Mouse (Mus musculus) limb, embryonic 14.5 days (tissue): ENCODE results near the gene Morf4l2. TPM values are rescaled to one million over a fixed set of nuclear protein-coding genes. Genes with fewer than 3 reads are reported as not detected.

Experiments
- ATAC-seq: fragments of 200-750 bp; cut with Nextera tagmentation; 2 replicates; pipeline ENCODE4 v1.8.0; 2017; ENCODE audit warnings: low read depth, moderate number of reproducible peaks, moderate TSS enrichment; ENCODE audit not compliant: low FRiP score
- DNase-seq: peaks from one replicate; pipeline ENCODE4 v3.0.0-alpha.2; 2015; ENCODE audit warnings: low spot score
- H3K27ac ChIP-seq: fragments of 300-500 bp; sonication (generic); replicated peaks from 2 replicates; pipeline ENCODE4 v1.5.1; 2014; ENCODE audit warnings: low read depth, mild to moderate bottlenecking, low read length, moderate library complexity, mixed read lengths
- H3K27me3 ChIP-seq: fragments of 300-500 bp; sonication (generic); 2 replicates; pipeline ENCODE4 v1.6.1; 2014; ENCODE audit warnings: low read length, mixed read lengths; ENCODE audit not compliant: control insufficient read depth, insufficient read depth
- H3K36me3 ChIP-seq: fragments of 300-500 bp; sonication (generic); 2 replicates; pipeline ENCODE4 v1.6.1; 2014; ENCODE audit warnings: mild to moderate bottlenecking, low read length, moderate library complexity, mixed read lengths; ENCODE audit not compliant: control insufficient read depth, insufficient read depth
- H3K4me1 ChIP-seq: fragments of 300-500 bp; sonication (generic); 2 replicates; pipeline ENCODE4 v1.6.1; 2014; ENCODE audit warnings: antibody characterized with exemption, low read length, mixed read lengths; ENCODE audit not compliant: control insufficient read depth, insufficient read depth
- H3K4me2 ChIP-seq: fragments of 300-500 bp; sonication (generic); replicated peaks from 2 replicates; pipeline ENCODE4 v1.6.1; 2014; ENCODE audit warnings: low read depth, mild to moderate bottlenecking, low read length, moderate library complexity; ENCODE audit not compliant: severe bottlenecking
- H3K4me3 ChIP-seq: fragments of 300-500 bp; sonication (generic); replicated peaks from 2 replicates; pipeline ENCODE4 v1.5.1; 2014; ENCODE audit warnings: low read length
- H3K9ac ChIP-seq: fragments of 300-500 bp; sonication (generic); 2 replicates; pipeline ENCODE4 v1.6.1; 2014; ENCODE audit warnings: mild to moderate bottlenecking, low read depth, low read length, moderate library complexity; ENCODE audit not compliant: severe bottlenecking
- H3K9me3 ChIP-seq: fragments of 300-500 bp; sonication (generic); 2 replicates; pipeline ENCODE4 v1.6.1; 2016; ENCODE audit warnings: low read length; ENCODE audit not compliant: control insufficient read depth
- POLR2A ChIP-seq: fragments of 200-500 bp; IDR thresholded peaks from 2 replicates; pipeline ENCODE4 v1.8.0; 2012; ENCODE audit warnings: inconsistent platforms, mild to moderate bottlenecking, moderate library complexity, borderline replicate concordance; ENCODE audit not compliant: insufficient read depth, insufficient read length; ENCODE audit errors: extremely low read depth
- WGBS: fragments of 180-500 bp; shearing (Covaris S2); extraction: QIAGEN DNeasy Blood & Tissue Kit; methylation state at CpG from one replicate; pipeline ENCODE4 v1.1.7; 2014; 5-methylcytosine and 5-hydroxymethylcytosine counted together
- polyA plus RNA-seq, 2 experiments: library from polyadenylated mRNA; depleted of rRNA in 1 of 2; stranded (reverse) in 1 of 2; unstranded in 1 of 2; fragments of >200 nt; fragmentation: Nextera tagmentation in 1 of 2; extraction: Ambion mirVana in 1 of 2; gene quantifications; 2 replicates each; pipeline versions ENCODE4 v1.2.1 to v1.2.3; 2012 to 2014

Gene Morf4l2
- polyA plus RNA-seq, 2 experiments, result 488 to 656 TPM

DNA sequence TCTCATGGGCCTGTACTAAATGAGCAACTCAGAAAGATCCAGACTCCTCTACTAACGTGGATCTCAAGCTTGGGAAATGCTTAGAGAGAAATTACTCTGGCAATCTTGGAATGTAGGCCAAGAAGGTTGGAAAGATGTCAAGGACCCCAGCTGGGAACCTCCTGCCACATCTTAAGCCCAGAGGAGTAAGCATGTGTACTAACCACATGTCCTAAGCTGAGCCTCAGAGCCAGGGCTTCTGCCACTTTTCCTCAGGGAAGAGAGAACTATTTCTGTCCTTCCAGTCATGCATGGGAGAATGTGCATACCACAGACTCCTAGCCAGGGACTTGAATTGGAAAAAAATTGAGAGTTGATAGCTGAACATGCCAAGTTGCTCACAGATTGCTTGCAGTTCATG, 29.5 kb upstream of the Morf4l2 start:
- H3K9ac ChIP-seq, result no peak overlapping the region
- no peak for ATAC-seq
- no peaks in the 10 kb centered on the region for H3K27me3 ChIP-seq
- no peaks in the 10 kb centered on the region for H3K9me3 ChIP-seq
- 72% methylated on average over 1 of the region's 1 CpGs for WGBS
- no peaks in the 10 kb centered on the region for H3K4me1 ChIP-seq
- no peak overlapping the region for H3K4me2 ChIP-seq
- H3K36me3 ChIP-seq, result no peaks in the 10 kb centered on the region
- no peak overlapping the region for H3K4me3 ChIP-seq
- no peak for TF ChIP-seq POLR2A
- no peak for DNase-seq
- H3K27ac ChIP-seq, result no peak overlapping the region

DNA sequence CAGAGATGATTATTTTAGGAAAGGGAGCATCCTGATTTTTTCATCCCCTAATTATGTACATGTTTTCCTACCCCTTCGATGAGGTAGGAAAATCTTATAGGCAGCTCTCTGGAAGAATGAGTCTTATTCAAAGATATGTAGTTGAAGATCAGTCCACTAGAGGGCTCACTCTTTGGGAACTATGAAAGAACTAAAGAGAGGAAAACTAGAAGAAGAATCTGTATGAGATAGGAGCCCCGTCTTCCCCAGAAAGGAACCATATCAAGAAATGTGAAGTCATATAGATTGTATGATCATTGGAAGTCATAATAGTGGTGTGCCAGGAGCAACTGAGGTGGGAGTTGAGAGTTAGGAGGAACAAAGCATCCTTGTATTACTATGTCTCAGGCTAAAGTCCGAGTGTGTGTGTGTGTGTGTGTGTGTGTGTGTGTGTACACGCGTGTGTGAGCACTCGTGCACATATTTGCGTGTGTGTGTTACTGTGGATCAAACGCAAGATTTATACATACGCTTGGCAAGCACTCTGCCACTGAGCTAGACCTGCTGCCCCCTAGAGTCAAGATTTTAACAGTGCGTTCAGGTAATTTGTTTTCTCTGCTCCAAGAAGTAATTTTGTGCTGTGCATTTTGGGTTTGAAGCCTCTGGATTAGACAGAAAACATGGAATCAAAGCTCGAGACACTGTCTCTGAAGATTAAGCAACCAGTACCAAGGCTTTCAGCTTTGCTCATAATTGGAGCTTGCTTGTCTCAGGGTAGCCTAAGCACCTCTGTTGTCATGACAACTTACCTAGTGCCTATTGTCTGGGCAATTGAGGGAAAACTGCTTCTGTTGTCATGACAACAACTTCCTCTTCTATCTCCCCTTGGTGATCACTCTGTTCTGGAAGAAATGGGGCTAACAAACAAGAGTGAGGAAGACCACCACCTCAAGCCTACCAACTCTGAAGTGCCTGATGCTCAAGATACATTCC, 17.9 kb upstream of the Morf4l2 start:
- Histone ChIP-seq H3K4me2 (no peak overlapping the region), H3K4me1 (no peaks in the 10 kb centered on the region), H3K4me3 (no peak overlapping the region), H3K36me3 (peaks cover 7% of the 10 kb centered on the region; the same call in 1 of the 2 replicates), H3K9me3 (no peaks in the 10 kb centered on the region), H3K27me3 (no peaks in the 10 kb centered on the region), H3K27ac (no peak overlapping the region), H3K9ac (no peak overlapping the region)
- WGBS, result 78% methylated on average over 11 of the region's 11 CpGs
- no peak for TF ChIP-seq POLR2A
- DNase-seq (peak; percentile 44), ATAC-seq (no peak)

DNA sequence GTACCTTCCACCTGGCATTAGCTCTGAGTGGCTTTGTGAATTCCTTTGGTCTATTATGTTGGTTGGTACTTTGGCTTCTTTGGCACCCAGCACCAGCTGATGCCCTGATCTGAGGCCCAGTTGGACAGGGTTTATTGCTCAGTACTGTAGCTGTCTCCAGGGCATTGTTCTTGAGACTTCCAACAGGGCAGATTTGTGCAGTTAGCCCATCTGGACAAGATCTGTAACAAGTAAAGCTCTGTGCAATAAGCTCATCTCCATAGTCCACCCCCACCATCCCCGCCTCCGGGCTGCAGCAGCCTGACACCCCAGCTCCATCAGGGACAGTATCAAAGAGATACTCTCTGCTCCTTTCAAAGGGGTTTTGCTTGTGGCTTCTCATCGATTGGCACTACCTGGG, 12.0 kb upstream of the Morf4l2 start:
- TF ChIP-seq POLR2A, result no peak
- Histone ChIP-seq H3K9ac (no peak overlapping the region), H3K4me3 (no peak overlapping the region), H3K27me3 (no peaks in the 10 kb centered on the region), H3K36me3 (peaks cover 4% of the 10 kb centered on the region; the same call in 1 of the 2 replicates), H3K4me2 (no peak overlapping the region), H3K27ac (no peak overlapping the region), H3K9me3 (no peaks in the 10 kb centered on the region), H3K4me1 (no peaks in the 10 kb centered on the region)
- DNase-seq, result no peak
- 84% methylated on average over 3 of the region's 3 CpGs for WGBS
- ATAC-seq, result no peak

DNA sequence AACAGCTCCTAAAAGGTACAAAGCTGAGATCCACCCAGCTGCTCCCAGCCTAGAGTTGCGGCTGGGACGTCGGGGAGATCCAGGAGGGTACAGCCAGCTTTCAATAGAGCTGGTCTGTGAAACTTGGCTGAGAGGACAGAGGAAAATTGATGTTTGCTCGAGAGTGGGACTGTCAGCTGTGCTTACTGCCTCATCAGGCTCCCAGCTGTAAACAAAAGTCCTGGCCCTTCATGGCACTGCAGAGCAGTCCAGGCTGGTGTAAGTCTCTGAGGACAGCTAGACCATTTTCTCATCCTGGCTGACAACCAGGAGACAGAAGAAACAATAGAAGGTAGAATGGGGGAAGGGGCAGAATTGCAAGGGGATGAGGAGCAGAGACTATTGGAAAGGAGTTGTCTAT, 5.8 kb upstream of the Morf4l2 start:
- no peak for TF ChIP-seq POLR2A
- Histone ChIP-seq H3K9me3 (no peaks in the 10 kb centered on the region), H3K36me3 (no peaks in the 10 kb centered on the region), H3K4me2 (no peak overlapping the region), H3K4me1 (no peaks in the 10 kb centered on the region), H3K4me3 (no peak overlapping the region), H3K9ac (no peak overlapping the region), H3K27me3 (no peaks in the 10 kb centered on the region), H3K27ac (no peak overlapping the region)
- WGBS, result 75% methylated on average over 4 of the region's 4 CpGs
- ATAC-seq, result no peak
- no peak for DNase-seq

DNA sequence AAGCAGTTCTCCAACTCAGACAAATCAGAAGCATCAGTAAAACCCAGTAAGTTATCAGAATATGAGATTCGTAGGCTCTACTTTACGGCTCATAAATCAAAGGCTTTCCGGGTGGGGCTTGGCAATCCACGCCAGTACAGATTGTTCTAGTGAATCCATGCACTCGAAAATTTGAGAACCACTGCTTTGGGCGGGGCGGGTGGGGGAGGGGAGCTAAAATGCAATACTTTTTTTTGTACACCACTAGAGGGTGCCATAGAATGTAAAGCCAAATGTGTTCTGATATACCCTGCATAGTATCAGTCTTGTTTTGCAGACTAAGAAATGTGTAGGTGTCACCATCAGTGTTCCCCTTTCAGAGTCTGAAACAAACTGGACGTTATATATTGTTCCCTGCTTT, 1.2 kb upstream of the Morf4l2 start:
- no peak for DNase-seq
- H3K27ac ChIP-seq, result no peak overlapping the region
- WGBS, result 76% methylated on average over 8 of the region's 8 CpGs

More for the DNA sequence above, 1.2 kb upstream of the Morf4l2 start:
- no peak for TF ChIP-seq POLR2A
- Histone ChIP-seq H3K4me3 (no peak overlapping the region), H3K4me2 (no peak overlapping the region), H3K9me3 (no peaks in the 10 kb centered on the region), H3K27me3 (no peaks in the 10 kb centered on the region), H3K36me3 (no peaks in the 10 kb centered on the region), H3K9ac (no peak overlapping the region), H3K4me1 (no peaks in the 10 kb centered on the region)
- no peak for ATAC-seq
